Mouse (Mus musculus) MEL-GATA-1-ER (cell line): ENCODE data around the gene Vwa5b2.

Experiments
- DNase-seq: peaks from one replicate; pipeline ENCODE4 v3.0.0-alpha.2; 2012; ENCODE audit warnings: low read depth; ENCODE audit errors: extremely low read depth

Gene Vwa5b2

DNA sequence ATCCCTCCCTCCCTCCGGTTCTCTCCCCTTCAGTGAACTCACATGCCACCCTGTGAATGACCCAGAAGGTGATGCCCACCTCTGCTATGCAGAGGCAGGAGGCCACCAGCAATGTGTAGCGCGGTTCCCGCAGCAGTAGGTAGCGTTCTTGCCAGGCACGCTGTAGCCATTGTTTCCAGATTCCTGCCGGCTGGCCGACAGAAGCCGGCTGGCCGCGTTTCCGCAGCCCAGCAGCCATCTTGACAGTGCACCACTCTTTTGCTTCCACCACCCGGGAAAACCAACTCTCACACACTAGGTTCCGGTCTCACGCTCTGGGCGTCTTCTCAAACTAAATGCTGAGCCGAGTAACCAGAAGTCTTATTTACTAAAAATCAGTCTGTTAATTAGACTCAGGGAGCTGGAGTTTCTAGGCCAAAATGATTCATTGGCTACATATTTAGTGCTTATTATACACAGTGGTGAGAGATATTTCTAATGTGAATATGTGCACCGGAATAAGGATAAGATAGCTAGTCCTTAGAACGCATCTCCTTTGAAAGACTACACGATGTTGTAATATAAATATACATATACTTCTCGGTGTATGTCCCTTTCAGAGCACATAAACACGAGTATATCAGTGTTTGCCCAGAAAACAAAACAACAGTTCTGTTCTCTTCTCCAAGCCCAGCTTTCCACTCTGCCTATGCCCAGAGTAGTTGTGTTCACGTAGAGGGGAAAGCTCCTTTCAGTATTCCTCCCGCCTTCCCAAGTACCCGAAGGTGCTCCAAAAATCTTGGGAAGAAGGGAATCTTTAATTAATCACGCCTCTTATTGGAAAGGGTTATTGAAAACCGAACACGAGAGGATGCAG, 21.5 kb downstream of the Vwa5b2 start:
- DNase-seq = peak; percentile 84

DNA sequence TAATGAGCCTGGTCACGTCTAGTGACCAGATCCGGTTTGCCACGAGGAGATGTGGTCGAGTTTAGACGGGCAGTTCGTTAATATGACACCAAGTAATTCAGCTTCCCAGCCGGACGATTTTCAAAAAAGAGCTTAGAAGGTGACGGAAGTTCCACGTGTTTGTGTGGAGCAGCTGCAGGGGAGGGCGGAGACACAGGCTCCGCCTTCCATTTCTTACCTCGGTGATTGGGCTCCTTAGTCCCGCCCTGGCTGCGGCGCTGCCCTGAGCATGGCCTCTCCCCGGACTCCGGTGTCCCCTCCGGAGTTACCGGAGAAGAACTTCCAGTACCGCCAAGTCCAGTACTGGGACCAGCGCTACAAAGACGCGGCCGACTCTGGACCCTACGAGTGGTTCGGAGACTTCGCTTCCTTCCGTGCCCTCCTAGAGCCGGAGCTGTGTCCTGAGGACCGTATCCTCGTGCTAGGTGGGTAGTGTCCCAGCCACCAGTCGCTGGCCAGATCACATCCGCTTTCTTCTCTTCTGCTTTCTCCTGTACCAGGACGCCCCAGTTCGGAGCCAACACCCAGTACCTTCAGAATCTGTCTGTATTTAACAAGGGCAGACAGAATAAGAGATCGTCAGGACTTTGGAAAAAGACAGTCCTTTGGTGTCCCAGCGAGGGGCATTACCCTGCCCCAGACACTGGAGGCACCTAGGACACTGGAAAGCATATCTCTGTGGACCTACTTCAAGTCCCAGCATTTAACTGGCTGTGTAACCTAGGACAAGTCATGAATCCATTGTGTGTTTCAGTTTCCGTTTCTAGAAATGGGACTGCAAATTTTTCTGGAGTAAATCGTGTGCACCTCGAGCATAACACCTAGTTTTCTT, 22.3 kb downstream of the Vwa5b2 start, which contains the start of the genes Eef1akmt4, Gm49333 and Alg3:
Eef1akmt4 (plus strand) TSS at position 237 of the 871 bp plus-strand sequence.
Gm49333 (plus strand) TSS at position 254 of the 871 bp plus-strand sequence.
Alg3 (minus strand) TSS at position 379 of the 871 bp plus-strand sequence.
- peak; percentile 98 for DNase-seq

DNA sequence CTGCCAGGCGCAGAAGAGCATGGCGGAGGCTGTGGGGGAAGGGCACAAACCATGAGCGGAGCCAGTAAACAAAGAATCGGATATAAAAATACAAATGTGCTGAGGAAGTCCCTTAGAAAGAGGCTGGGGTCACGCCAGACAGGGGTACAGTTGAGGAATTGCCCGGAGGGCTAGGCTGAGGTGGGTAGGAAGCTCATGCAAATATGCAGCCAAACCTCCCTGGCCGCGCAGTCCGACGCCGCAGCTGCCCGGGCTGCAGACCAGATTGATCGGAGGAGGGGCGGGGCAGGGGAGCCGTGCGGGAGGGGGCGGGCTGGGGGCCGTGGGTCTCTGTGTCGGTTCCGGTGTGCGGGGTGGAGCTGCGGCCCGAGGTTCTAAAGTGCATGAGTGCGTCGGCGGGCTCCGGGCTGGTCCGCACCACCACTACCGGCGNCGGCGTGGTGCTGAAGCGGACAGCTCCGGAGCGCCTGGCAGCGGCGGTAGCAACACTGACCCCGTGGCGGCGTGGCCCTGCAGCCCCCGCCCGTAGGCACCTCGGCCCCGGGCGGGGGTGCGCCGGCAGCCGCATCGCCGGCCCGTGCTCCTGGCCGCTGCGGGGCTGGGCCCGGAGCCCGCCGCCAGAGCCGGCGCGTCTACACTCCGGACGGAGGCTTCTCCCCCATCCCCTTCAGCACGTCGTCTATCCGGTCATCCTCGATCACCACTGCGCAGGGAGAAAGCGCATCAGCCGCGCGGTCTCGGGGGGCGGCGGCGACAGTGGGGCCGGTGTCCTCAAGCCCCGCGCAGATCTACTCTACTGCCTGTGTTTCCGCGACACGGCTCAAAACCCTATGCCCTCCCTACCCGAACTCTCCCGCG, 30.5 kb downstream of the Vwa5b2 start:
- no peak for DNase-seq

DNA sequence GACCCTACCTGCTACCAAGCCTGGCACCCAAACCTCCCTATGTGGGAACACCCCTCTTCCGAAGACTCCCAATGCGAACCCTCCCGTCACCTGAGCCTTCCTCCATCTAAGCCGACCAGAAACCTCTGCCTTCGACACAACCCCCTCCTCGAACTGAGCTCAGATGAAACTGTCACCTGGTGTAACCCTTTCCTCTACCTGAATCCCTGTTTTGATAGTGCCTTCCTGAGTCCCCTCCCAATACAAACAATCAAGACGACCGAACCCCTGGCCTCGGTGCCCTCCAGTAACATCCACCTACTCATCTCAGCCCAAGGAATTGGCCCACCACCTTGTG, 31.1 kb downstream of the Vwa5b2 start:
- no peak for DNase-seq

DNA sequence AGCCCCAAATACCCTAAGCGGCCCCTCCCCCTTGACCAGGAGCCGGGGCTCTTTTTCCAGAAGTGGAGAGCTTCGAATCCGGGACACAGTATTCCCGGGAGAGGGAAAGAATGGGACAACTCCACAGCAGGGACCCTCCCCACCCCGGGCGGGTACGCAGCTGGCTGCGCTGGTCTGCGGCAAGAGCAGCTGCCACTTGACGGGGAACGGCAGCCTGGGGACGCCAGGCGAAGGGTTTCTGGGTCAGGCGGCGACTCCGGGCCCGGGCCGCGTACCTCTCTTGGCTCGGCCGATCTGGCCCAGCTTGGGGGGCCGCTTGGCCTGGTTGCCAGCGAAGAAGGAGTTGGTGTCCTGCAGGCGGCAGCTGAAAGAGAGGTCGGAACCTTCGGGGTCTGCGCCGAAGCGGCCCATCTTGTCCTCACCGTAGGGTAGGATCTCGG, 31.5 kb downstream of the Vwa5b2 start:
- no peak for DNase-seq

DNA sequence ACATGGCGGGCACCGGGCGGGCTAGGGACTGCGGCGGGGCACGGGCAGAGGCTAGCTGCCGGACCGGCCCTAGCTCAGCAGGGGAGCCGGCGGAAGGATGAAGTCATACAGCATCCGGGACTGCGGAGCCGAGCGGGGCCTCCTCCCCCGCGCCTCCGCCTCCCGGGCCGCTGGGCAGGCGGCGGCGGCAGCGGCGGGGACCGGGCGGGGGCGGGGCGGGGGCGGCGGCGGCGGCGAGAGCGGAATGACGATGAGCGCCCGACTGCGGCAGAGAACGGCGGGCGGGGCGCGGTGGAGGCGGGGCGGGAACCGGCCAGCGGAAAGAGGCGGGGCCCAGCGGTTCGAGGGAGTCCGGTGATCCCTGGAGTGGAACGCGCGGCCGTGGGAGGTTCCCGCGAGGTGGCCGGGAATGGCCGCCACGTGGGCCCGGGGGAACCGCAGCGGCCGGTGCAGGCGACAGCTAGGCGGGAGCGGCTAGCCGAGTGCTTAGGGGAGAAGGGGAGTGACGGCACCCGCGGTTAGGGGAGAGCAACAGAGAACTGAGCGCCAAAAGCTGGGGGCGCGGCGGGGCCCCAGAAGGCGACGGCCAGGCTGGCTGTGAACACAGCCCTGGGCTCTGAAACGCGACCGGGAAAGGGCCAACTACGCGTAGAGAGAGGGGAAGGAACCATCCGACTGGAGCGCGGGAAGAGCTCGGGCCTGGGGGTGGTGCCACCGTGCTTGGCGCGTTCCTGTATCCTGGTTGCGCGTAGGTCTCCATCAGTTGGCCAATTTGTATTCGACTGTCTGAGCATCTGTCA, 32.1 kb downstream of the Vwa5b2 start, which contains the start of gene Camk2n2:
Camk2n2 (minus strand) TSS at position 97 of the 800 bp plus-strand sequence.
- DNase-seq = no peak

DNA sequence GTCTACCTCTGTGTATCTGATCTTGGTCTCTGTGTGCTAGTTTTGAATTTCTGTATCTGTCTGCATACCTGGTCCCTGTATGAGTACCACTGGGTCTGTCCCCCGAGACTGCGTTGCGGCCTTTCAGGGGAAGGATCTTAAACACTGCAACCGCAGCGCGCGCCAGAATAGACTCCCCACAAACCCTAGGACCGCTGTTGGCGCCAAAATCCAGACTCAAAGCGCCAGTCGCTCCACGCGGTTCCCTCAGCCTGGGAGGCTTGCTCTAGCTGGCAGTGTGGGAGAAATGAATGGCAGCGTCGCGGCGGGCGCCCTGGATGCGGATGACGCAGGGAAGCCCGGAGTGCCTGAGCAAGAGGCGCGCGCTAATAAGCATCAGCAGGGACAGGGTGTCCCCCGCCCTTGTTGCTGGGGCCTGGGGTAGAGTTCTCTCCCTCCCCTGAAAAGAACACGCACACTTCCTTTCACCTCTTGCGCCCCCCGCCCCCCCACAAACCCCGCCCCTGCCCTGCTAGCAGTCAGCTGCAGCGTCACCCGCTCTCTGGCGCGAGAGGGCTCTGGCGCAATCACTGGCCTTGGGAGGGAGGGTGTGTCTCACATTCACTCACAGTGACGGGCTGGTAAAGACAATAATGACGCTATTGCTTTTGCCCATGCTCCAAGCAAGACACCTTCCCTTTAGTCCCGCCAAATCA, 32.9 kb downstream of the Vwa5b2 start:
- peak; percentile 66 for DNase-seq

DNA sequence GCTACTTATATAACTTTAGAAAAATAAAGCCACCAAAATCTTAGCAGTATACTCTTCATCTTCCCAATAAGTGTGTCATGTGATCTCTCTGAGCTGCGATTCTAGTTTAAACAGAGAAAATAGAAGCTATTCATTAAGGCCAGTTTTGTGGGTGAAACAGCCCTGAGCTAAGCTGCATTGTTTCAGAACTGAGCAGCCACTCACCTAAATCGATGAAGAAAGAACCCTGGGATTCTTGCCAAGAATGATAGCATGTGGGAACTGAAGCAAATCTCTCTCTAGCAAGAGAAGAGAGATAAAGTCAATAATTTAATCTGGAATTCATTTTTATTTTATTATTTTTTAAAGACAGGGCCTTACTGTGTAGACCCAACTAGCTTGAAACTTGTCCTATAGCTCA, 33.9 kb downstream of the Vwa5b2 start:
- DNase-seq = no peak

DNA sequence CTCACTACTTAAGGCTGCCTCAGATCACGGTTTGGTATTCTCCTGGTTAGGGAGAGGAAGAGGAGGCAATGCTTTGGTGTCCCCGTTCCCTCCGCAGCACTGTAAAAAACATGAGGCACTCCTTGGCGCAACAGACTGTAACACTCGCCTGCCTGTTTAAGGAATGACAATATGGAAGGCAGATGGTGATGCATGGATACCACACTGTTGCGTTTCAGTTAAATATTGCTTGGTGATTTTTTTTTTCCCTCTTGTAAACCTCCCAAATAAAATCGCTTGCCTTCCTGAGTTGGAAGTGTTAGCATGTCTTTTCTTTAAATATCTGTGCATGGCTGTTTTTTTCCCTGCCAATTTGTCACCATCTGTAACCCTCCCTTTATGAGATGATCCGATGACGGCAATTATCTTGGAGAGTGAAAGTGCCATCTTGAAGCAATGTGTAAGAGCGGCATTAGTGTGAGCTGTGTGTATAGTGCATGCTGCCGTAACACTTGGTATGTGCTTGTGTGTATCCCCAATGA, 39.7 kb downstream of the Vwa5b2 start:
- DNase-seq = no peak

DNA sequence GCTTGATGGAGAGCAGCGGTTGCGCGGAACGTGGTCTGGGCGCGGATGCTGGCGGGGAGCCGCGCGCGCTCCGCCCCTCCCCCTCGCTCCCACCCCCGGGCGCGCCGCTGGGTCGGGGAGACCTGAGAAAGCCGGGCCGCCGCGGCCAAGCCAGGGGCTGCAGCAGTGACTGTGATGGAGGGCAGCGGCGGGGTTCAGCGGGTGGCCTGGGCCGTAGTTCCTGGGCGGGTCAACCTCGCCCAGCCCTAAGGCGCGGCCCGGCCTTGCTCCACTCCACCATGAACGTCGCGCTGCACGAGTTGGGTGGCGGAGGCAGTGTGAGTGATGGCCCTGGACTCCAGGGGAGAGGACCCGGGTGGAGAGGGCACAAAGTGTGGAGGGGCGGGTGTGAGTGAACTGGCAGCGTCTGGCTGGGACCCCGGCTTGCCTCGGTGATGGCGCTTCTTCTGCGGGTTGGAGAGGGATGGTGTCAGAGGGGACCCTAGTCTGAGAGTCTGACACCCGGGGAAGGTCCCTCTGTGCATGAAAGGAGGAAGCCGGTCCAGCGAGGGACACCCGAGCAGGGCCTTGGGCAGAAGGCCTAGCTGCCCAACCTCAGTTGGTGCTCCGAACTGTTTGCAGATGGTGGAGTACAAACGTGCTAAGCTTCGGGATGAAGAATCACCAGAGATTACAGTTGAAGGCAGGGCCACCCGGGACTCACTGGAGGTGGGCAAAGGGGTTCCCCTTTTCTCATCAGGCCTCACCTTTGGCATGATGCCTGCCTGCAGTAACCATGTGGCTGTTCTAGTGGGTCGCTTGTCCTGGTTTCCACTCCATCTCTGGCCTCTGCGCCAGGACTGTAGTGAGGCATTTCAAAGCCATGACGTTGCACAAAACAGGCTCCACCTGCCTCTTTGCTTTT, 40.7 kb downstream of the Vwa5b2 start, which contains the start of gene Ece2:
Ece2 (plus strand) TSS at position 98 of the 904 bp plus-strand sequence.
- no peak for DNase-seq

DNA sequence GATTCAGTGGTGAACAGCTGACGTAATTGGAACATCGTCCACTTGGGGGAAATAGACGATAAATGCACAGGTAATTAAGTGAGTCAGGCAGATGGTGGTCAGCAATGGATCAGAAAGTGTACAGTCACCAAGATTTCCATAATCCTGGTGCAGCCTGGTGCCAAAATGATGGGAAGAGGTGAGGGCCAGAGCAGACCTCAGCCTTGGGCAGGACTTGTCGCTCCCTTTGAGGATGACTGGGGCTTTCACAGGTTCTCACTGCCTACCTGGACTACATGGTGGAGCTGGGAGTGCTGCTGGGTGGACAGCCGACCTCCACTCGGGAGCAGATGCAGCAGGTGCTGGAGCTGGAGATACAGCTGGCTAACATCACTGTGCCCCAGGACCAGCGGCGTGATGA, 48.1 kb downstream of the Vwa5b2 start:
- DNase-seq = no peak

DNA sequence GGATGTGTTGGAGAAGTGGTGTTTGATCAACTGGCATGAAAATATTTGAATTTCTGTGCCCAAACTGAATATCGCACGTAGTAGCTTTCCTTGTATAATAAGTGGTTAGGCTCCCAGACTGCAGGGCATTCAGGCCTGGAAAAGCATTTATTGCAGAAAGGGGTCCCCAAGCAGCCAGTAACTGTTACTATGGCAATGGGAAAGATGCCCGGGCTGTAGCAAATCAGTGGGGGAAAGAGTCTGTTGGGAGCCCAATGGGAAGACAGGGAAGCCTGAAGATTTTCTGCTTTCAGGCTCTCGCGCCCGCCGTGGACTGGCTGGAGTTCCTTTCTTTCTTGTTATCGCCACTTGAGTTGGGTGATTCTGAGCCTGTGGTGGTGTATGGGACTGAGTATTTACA, 49.1 kb downstream of the Vwa5b2 start:
- no peak for DNase-seq

DNA sequence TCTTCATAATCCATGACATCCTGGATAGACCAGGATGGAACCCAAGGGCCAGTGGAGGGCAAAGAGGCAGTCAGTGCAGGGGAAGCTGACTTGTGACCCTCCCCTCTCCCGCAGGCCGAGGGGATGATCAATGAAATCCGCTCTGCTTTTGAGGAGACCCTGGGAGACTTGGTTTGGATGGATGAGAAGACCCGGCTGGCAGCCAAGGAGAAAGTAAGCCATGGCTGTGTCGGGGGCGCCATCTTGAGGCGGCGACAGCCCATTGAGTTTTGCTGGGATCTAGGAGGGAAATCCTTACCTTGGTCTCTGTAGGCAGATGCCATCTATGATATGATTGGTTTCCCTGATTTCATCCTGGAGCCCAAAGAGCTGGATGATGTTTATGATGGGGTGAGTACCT, 52.9 kb downstream of the Vwa5b2 start:
- no peak for DNase-seq

DNA sequence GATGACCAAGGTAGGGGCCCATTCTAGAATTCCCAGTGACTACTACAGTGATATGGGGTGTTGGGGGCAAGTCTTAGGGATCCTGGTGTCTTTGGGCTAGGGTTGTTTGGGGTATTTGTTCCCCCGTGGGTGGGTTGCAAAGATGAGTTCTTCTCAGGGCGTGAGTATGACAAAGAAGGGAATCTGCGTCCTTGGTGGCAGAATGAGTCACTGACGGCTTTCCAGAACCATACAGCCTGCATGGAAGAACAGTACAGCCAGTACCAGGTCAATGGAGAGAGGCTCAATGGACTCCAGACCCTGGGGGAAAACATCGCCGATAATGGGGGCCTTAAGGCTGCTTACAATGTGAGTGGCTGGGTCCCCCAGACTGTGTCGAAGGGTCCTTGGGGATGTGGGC, 54.6 kb downstream of the Vwa5b2 start:
- no peak for DNase-seq

DNA sequence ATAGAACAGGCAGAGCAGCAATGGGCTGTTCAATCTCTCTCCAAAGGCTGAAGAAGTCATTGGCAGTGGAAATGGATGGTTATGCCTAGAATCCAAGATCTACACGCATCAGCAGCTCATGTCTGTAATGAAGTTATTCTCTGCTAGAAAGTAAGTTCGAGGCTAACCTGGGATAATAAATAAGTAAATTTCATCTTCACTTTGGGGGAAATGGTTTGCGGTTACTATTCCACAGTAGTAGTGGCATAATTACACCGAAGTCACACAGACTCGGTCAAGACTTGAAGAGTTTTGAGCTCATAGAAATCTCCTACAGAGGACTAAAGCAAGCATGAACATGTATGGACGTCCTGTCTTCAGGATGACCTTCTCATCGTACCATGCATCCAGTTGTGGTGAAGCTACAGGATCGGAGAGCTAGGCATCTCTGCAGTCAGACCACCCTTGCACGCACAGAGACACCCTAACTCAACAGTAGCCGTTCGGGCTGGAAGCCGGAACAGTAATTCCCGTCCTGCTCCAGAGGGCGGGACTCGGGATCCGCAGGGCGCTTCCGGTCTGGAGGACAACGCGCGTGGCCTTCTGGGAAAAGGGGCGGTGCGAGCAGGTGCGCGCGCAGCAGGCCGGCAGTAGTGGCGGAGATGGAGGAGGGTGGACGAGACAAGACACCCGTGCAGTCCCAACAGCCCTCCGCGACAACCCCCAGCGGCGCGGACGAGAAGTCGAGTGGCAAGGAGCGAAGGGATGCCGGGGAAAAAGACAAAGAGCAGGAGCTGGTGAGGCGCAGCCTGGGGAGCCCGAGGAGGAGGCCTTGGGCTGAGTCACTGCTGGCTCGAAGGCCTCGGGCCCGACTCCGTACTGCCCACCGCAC, 62.0 kb downstream of the Vwa5b2 start, which contains the start of gene Psmd2:
Psmd2 (plus strand) TSS at position 577 of the 871 bp plus-strand sequence.
- peak; percentile 73 for DNase-seq

DNA sequence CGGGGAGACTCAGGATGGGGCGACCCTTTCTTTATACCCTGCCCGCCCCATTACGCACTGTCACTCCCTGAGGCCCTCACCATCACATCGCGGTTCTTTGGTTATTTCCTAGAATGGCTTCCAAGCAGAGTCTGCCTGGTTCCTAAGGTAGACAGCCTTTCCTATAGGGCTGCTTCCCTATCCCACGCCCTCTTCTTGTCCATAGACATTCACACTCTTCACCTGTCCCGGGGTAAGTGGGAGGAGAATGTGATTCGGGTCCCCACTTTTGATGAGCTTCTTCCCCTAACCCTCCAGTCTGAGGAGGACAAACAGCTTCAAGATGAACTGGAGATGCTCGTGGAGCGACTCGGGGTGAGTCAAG, 62.7 kb downstream of the Vwa5b2 start:
- no peak for DNase-seq

DNA sequence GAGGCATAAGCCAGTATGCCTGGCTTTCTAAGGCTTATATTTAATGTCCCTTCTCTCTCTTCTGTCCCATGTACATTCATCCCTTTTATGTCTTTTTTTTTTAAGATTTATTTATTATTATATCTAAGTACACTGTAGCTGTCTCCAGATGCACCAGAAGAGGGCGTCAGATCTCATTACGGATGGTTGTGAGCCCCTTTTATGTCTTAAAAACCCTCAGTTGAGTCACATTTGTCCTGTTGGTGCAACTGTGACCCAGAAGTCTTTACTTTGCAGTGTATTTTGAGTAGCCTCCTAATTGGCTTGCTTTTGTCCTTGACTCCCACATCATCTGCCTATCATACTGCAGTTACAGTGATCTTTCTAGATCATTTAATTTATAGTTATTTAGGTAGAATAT, 64.0 kb downstream of the Vwa5b2 start:
- peak; percentile 15 for DNase-seq
